Mouse (Mus musculus) midbrain, embryonic 16.5 days (tissue): ENCODE results near the gene Ubqln1. TPM values are rescaled to one million over a fixed set of nuclear protein-coding genes. Genes with fewer than 3 reads are reported as not detected.
A peak's percentile ranks its signal among the peaks of the same experiment; 100 is the strongest.

Experiments used
- ATAC-seq: fragments of 200-750 bp; cut with Nextera tagmentation; 2 replicates; pipeline ENCODE4 v1.8.0; 2017; ENCODE audit warnings: moderate TSS enrichment
- H3K27ac ChIP-seq: fragments of 300-500 bp; sonication (generic); 2 replicates; pipeline ENCODE4 v1.5.1; 2014; ENCODE audit warnings: mild to moderate bottlenecking, low read length, mixed read lengths
- H3K27me3 ChIP-seq: fragments of 300-500 bp; sonication (generic); 2 replicates; pipeline ENCODE4 v1.6.1; 2014; ENCODE audit warnings: low read depth, low read length, mixed read lengths; ENCODE audit not compliant: control insufficient read depth, insufficient read depth
- H3K36me3 ChIP-seq: fragments of 300-500 bp; sonication (generic); 2 replicates; pipeline ENCODE4 v1.6.1; 2014; ENCODE audit warnings: mild to moderate bottlenecking, low read length, moderate library complexity, mixed read lengths; ENCODE audit not compliant: control insufficient read depth, insufficient read depth
- H3K4me1 ChIP-seq: fragments of 300-500 bp; sonication (generic); 2 replicates; pipeline ENCODE4 v1.6.1; 2014; ENCODE audit warnings: mild to moderate bottlenecking, low read length, mixed read lengths; ENCODE audit not compliant: control insufficient read depth, insufficient read depth
- H3K4me2 ChIP-seq: fragments of 300-500 bp; sonication (generic); 2 replicates; pipeline ENCODE4 v1.6.1; 2014; ENCODE audit warnings: mild to moderate bottlenecking, low read length, mixed read lengths
- H3K4me3 ChIP-seq: fragments of 300-500 bp; sonication (generic); 2 replicates; pipeline ENCODE4 v1.5.1; 2014; ENCODE audit warnings: low read depth, mild to moderate bottlenecking, low read length, moderate library complexity, mixed read lengths
- H3K9ac ChIP-seq: fragments of 300-500 bp; sonication (generic); 2 replicates; pipeline ENCODE4 v1.6.1; 2014; ENCODE audit warnings: low read depth, low read length, mixed read lengths
- H3K9me3 ChIP-seq: fragments of 300-500 bp; sonication (generic); replicated peaks from 2 replicates; pipeline ENCODE4 v1.6.1; 2014; ENCODE audit warnings: mild to moderate bottlenecking, low read length, mixed read lengths; ENCODE audit not compliant: control insufficient read depth, poor library complexity, severe bottlenecking
- WGBS: fragments of 180-500 bp; shearing (Covaris S2); extraction: QIAGEN DNeasy Blood & Tissue Kit; methylation state at CpG from one replicate; pipeline ENCODE4 v1.1.7; 2014; 5-methylcytosine and 5-hydroxymethylcytosine counted together
- polyA plus RNA-seq: library from polyadenylated mRNA; unstranded; fragments of >200 nt; fragmentation: Nextera tagmentation; extraction: Ambion mirVana; gene quantifications from 2 replicates; pipeline ENCODE4 v1.2.1, GENCODE M21; 2015

Gene Ubqln1
- 132 and 133 TPM in 2 replicates for polyA plus RNA-seq

DNA sequence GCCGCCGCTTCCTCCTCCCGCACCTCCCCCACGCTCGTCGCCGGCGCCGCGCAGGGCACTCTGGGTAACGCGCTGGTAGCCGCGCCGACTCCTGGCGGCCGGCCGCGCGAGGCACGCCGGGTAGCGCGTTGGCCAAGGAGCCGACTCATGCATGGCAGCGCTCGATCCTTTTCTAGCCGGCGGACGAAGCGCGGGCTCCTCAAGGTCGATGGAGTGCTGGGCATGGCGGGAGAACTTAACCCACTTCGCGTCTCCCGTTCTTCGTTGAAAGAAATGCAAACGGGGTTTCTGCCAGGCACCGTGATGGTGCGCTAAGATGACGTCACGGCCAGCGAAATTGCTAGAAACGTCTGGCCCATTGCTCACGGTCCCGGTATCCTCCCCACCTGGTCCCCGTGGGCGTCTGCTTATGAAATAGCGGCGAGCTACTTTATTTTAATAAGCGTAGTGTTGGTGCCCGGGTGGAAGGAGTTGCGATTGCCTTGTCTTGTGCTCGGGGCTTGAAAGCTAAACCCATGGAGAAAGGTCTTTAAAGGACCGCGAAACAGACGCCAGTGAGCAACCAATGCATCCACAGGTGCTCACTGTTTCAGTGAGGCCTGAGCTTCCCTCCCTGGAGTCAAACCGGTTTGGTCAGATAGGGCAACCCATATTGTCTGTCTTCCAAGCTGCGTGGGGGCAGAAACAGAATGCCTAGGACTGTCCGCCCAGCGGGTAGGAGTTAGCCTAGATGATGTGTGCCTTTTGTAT, at the start of gene Ubqln1:
TSS of gene Ubqln1 (minus strand) at position 62 of the 750 bp plus-strand sequence.
- Histone ChIP-seq H3K27me3 (no peaks in the 10 kb centered on the region), H3K36me3 (no peaks in the 10 kb centered on the region), H3K4me2 (peak within 1 kb of the TSS; percentile 82), H3K4me3 (peak within 1 kb of the TSS; percentile 99), H3K9me3 (no peaks in the 10 kb centered on the region), H3K4me1 (peaks cover 33% of the 10 kb centered on the region), H3K9ac (peak within 1 kb of the TSS; percentile 96), H3K27ac (peak within 1 kb of the TSS; percentile 95)
- ATAC-seq: peak; percentile 94
- 2% methylated on average over 59 of the region's 62 CpGs for WGBS

DNA sequence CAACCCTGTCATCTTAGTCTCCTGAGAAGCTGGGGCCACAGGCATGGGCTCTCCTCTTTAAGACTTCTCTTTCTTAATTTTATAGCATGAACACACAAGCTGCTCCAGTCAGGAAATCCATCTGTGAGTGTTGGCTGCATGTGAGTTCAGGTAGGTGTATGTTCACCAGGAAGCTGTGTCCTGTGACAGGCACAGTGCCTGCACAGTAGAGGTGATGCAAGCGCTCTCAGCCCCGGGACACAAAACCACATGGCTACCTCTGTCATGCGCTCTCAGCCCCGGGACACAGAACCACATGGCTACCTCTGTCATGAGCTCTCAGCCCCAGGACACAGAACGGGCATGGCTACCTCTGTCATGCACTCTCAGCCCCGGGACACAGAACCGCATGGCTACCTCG, 48.1 kb upstream of the Ubqln1 start:
- Histone ChIP-seq H3K4me1 (no peaks in the 10 kb centered on the region), H3K36me3 (no peaks in the 10 kb centered on the region), H3K27me3 (no peaks in the 10 kb centered on the region), H3K27ac (no peak overlapping the region), H3K4me2 (no peak overlapping the region), H3K9me3 (no peaks in the 10 kb centered on the region), H3K4me3 (no peak overlapping the region), H3K9ac (no peak overlapping the region)
- WGBS: 93% methylated on average over 8 of the region's 8 CpGs
- no peak for ATAC-seq

DNA sequence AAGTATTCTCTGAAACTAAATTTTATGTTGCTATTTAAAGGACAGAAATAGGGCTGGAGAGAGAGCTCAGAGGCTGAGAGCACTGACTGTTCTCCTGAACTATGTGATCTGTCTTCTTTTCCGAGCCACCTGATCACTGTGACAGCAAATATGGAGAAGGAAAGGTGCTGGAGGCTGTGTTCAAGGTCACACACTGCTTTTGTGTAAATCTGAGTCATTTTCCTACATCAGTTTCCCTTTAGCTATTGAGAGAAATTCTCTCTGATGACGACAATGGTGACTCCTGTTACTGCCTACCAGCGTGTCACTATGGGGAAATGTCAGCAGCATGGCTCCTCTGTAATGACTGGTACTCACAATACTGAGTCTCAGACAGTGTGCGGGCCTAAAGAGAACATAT, 46.2 kb upstream of the Ubqln1 start:
- H3K4me3 ChIP-seq: no peak overlapping the region
- no peaks in the 10 kb centered on the region; the same call in 1 of the 2 replicates for H3K36me3 ChIP-seq
- 86% methylated on average over 4 of the region's 4 CpGs for WGBS
- no peak overlapping the region for H3K9ac ChIP-seq
- H3K4me2 ChIP-seq: no peak overlapping the region
- no peak overlapping the region for H3K27ac ChIP-seq
- ATAC-seq: no peak
- H3K4me1 ChIP-seq: no peaks in the 10 kb centered on the region
- no peaks in the 10 kb centered on the region for H3K27me3 ChIP-seq
- no peaks in the 10 kb centered on the region for H3K9me3 ChIP-seq

DNA sequence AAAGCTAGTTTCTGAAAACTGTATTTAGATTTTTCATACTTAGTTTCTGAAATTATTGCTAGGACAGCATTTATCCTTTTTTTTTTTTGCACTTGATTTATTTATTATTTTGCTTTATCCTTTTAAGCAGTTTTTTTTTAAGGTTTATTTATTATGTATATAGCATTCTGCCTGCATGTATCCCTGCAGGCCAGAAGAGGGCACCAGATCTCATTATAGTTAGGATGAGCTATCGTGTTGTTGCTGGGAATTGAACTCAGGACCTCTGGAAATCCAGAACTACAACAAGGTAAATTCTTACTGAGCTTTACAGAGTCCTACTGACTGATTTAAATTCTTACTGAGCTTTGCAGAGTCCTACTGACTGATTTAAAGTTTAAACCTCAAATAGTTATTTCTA, 37.8 kb upstream of the Ubqln1 start:
- 94% methylated on average over 1 of the region's 1 CpGs for WGBS
- Histone ChIP-seq H3K9ac (no peak overlapping the region), H3K9me3 (no peaks in the 10 kb centered on the region), H3K4me2 (no peak overlapping the region), H3K27me3 (no peaks in the 10 kb centered on the region), H3K4me3 (no peak overlapping the region), H3K27ac (no peak overlapping the region), H3K36me3 (peaks cover 4% of the 10 kb centered on the region; the same call in 1 of the 2 replicates), H3K4me1 (no peaks in the 10 kb centered on the region)
- ATAC-seq: no peak

DNA sequence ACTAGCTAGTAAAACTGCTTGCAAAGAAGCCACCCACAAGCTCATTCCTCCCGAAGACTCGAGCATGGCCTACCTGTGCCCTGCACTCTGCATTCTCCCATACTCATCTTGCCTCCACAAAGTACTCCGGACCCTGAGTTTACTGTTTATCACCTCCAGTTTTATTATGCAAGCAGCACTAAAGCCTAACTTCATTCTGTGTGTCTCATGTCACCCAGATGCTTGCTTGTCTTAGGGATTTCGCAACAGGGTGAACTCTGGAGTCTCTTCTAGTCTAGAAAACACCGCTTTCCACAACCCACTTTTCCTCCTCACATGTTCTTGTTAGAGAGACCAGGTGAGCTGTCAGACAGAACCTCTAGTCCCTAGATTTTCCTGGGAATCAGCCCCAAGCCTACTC, 33.5 kb upstream of the Ubqln1 start:
- no peak for ATAC-seq
- H3K9ac ChIP-seq: no peak overlapping the region
- 91% methylated on average over 5 of the region's 5 CpGs for WGBS
- no peaks in the 10 kb centered on the region for H3K27me3 ChIP-seq
- H3K4me1 ChIP-seq: no peaks in the 10 kb centered on the region
- H3K4me2 ChIP-seq: no peak overlapping the region
- no peaks in the 10 kb centered on the region for H3K9me3 ChIP-seq
- no peak overlapping the region for H3K4me3 ChIP-seq
- no peak overlapping the region for H3K27ac ChIP-seq
- H3K36me3 ChIP-seq: no peaks in the 10 kb centered on the region

DNA sequence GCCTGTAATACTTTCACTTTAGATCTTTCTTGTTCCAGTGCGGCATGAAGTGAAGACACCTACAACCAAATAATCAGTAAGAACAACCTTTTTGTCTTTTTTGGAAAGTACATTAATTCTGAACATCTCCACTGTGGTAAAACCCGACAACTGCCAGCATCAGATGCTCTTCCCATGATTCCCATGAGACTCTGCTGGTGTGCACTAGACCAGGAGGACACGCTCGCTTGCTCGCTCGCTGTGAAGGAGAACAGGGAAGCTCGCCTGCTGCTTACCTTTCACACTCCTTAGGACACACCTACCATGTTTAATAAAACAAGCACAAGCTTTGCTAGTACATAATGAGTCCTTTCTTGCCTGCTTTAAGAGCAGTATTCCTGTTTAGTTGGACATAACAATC, 21.1 kb upstream of the Ubqln1 start:
- no peaks in the 10 kb centered on the region for H3K4me1 ChIP-seq
- no peak for ATAC-seq
- 82% methylated on average over 7 of the region's 7 CpGs for WGBS
- no peaks in the 10 kb centered on the region for H3K9me3 ChIP-seq
- H3K9ac ChIP-seq: no peak overlapping the region
- no peak overlapping the region for H3K27ac ChIP-seq
- H3K4me3 ChIP-seq: no peak overlapping the region
- H3K4me2 ChIP-seq: no peak overlapping the region
- peaks cover 4% of the 10 kb centered on the region; the same call in 1 of the 2 replicates for H3K36me3 ChIP-seq
- H3K27me3 ChIP-seq: no peaks in the 10 kb centered on the region

DNA sequence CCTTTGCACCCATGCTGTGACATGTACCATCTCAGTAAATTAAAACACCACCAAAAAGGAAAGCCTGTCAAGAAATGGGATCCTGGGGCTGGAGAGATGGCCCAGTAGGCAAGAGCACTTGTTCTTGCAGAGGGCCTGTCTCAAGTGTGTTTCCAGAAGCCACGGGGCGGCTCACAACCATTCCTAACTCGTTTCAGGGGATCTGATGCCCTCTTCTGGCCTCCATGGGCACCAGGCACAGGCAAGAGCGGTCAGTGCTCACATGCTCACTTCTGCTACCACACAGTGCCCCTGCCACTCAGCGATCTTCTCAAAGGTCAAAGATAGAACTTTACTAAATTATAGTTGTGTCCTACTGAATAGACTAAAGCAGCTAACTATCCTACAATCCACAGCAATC, 17.2 kb upstream of the Ubqln1 start:
- no peaks in the 10 kb centered on the region for H3K4me1 ChIP-seq
- H3K27me3 ChIP-seq: no peaks in the 10 kb centered on the region
- H3K27ac ChIP-seq: no peak overlapping the region
- H3K36me3 ChIP-seq: no peaks in the 10 kb centered on the region
- H3K4me3 ChIP-seq: no peak overlapping the region
- no peak overlapping the region for H3K4me2 ChIP-seq
- no peak overlapping the region for H3K9ac ChIP-seq
- no peaks in the 10 kb centered on the region for H3K9me3 ChIP-seq
- no peak for ATAC-seq
- 35% methylated on average over 5 of the region's 5 CpGs for WGBS

DNA sequence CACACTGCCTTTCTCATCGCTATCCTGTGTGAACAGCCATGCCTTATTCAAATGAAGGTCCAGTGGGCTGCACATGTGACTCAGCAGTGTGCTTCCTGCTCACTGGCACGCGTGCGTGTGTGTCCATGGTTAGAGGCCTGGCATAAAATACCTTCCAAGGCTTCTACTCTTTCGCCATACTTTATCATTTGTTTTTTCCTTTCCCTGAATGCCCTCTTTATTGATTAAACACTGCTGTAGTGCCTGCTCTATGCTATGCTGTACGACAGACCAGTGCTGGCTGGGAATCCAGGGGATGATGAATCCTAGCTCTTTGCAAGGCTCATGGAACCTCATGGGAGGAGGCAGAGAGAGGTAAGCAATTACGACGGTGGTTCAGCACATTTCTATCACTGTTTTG, 16.6 kb upstream of the Ubqln1 start:
- no peak overlapping the region for H3K4me3 ChIP-seq
- H3K9ac ChIP-seq: no peak overlapping the region
- ATAC-seq: no peak
- H3K4me1 ChIP-seq: no peaks in the 10 kb centered on the region
- H3K9me3 ChIP-seq: no peaks in the 10 kb centered on the region
- no peak overlapping the region for H3K27ac ChIP-seq
- 93% methylated on average over 8 of the region's 8 CpGs for WGBS
- no peaks in the 10 kb centered on the region for H3K36me3 ChIP-seq
- H3K4me2 ChIP-seq: no peak overlapping the region
- H3K27me3 ChIP-seq: no peaks in the 10 kb centered on the region

DNA sequence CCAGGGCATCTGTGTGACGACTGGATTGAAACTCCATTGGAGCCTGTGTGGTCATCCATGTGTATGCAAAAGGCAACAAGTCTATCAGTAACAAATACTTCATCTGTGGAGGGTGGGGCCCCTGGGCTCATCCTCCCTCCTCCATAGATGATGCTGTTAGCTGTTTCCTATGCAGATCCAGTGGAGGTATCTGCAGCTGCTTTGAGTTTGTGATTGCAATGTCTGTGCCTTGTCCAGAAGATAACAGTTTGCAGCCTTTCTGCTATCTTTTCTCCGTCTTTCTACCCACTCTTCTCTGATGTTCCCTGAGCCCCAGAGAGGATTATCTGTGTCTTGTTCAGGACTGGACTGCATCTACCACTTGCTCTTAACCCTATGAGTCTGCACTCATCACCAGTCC, 13.2 kb upstream of the Ubqln1 start:
- Histone ChIP-seq H3K4me2 (no peak overlapping the region), H3K9ac (no peak overlapping the region), H3K4me3 (no peak overlapping the region), H3K9me3 (no peaks in the 10 kb centered on the region), H3K36me3 (no peaks in the 10 kb centered on the region), H3K4me1 (no peaks in the 10 kb centered on the region), H3K27me3 (no peaks in the 10 kb centered on the region), H3K27ac (no peak overlapping the region)
- 91% methylated on average over 2 of the region's 2 CpGs for WGBS
- ATAC-seq: no peak
